Mouse (Mus musculus) spleen, adult 2 months (tissue): ENCODE measurements around the gene Fez1. TPM values are rescaled to one million over a fixed set of nuclear protein-coding genes. Genes with fewer than 3 reads are reported as not detected.

Source experiments
- DNase-seq, 2 experiments: peaks; one replicate each; pipeline versions ENCODE4 v3.0.0 to v3.0.0-alpha.2; 2012 to 2021; ENCODE audit warnings: low spot score in 2 of 2, low read depth in 1 of 2
- H3K27ac ChIP-seq: fragments of 200-500 bp; 2 replicates; pipeline ENCODE4 v1.5.1; 2012; ENCODE audit warnings: low read length, inconsistent platforms; ENCODE audit not compliant: insufficient read depth
- H3K27me3 ChIP-seq: fragments of 200-500 bp; 2 replicates; pipeline ENCODE4 v1.6.1; 2012; ENCODE audit warnings: mild to moderate bottlenecking, moderate library complexity, low read length, inconsistent platforms; ENCODE audit not compliant: control insufficient read depth, insufficient read depth
- H3K36me3 ChIP-seq: fragments of 200-500 bp; 2 replicates; pipeline ENCODE4 v1.6.1; 2012; ENCODE audit warnings: mild to moderate bottlenecking, low read length, inconsistent platforms; ENCODE audit not compliant: control insufficient read depth, insufficient read depth
- H3K4me1 ChIP-seq: fragments of 200-500 bp; 2 replicates; pipeline ENCODE4 v1.6.1; 2011; ENCODE audit warnings: inconsistent platforms; ENCODE audit not compliant: control insufficient read depth, insufficient read depth, insufficient read length
- H3K4me3 ChIP-seq: fragments of 200-500 bp; 2 replicates; pipeline ENCODE4 v1.5.1; 2011; ENCODE audit warnings: mild to moderate bottlenecking, inconsistent platforms; ENCODE audit not compliant: insufficient read depth, insufficient read length; ENCODE audit errors: extremely low read depth
- CTCF ChIP-seq: fragments of 200-500 bp; IDR thresholded peaks from 2 replicates; pipeline ENCODE4 v1.5.1; 2011; ENCODE audit warnings: mild to moderate bottlenecking, inconsistent platforms; ENCODE audit not compliant: insufficient read depth, insufficient read length, insufficient replicate concordance; ENCODE audit errors: extremely low read depth
- POLR2A ChIP-seq: fragments of 200-500 bp; IDR thresholded peaks from 2 replicates; pipeline ENCODE4 v1.6.1; 2011; ENCODE audit warnings: low read depth, low read length, inconsistent platforms
- WGBS: fragments of 180-500 bp; shearing (Covaris S2); methylation state at CpG from one replicate; pipeline ENCODE4 v1.1.7; 2018; 5-methylcytosine and 5-hydroxymethylcytosine counted together
- polyA plus RNA-seq: library from polyadenylated mRNA; depleted of rRNA; stranded (reverse); fragments of >200 nt; gene quantifications from 2 replicates; pipeline ENCODE4 v1.2.3, GENCODE M21; 2012; rRNA removed

The Fez1 gene
- polyA plus RNA-seq = 0.19 and 0.20 TPM in 2 replicates

GRCm38 (mm10) chr9:36821644-36822000, at the start of gene Fez1:
TSS of gene Fez1 (plus strand) at chr9:36821864.
- Histone ChIP-seq H3K4me3 (no peak within 1 kb of the TSS), H3K27ac (no peak within 1 kb of the TSS), H3K36me3 (no peaks in the 10 kb centered on the region), H3K4me1 (no peaks in the 10 kb centered on the region), H3K27me3 (no peaks in the 10 kb centered on the region)
- TF ChIP-seq CTCF (no peak), POLR2A (no peak)
- no peak for DNase-seq
- 15% methylated on average over 8 of the region's 8 CpGs for WGBS

- DNase-seq = no peak
- WGBS = 85% methylated on average over 2 of the region's 2 CpGs
- no peak for TF ChIP-seq CTCF
- no peak for TF ChIP-seq POLR2A
- no peak overlapping the region for H3K4me3 ChIP-seq
- H3K27me3 ChIP-seq = no peaks in the 10 kb centered on the region
- H3K36me3 ChIP-seq = peaks cover 30% of the 10 kb centered on the region
- H3K27ac ChIP-seq = no peak overlapping the region
- H3K4me1 ChIP-seq = no peaks in the 10 kb centered on the region
Observed at GRCm38 (mm10) chr9:36783921-36784320, 37.7 kb upstream of the Fez1 start.

- DNase-seq = no peak
- Histone ChIP-seq H3K27ac (no peak overlapping the region), H3K27me3 (peaks cover 1% of the 10 kb centered on the region; the same call in 1 of the 2 replicates), H3K4me3 (no peak overlapping the region), H3K36me3 (peaks cover 13% of the 10 kb centered on the region), H3K4me1 (no peaks in the 10 kb centered on the region)
- no peak for TF ChIP-seq CTCF
- no peak for TF ChIP-seq POLR2A
- 96% methylated on average over 3 of the region's 3 CpGs for WGBS
Observed at GRCm38 (mm10) chr9:36792191-36792590, 29.5 kb upstream of the Fez1 start.

GRCm38 (mm10) chr9:36794487-36794886, 27.2 kb upstream of the Fez1 start:
- Histone ChIP-seq H3K27me3 (peaks cover 1% of the 10 kb centered on the region; the same call in 1 of the 2 replicates), H3K27ac (no peak overlapping the region), H3K36me3 (peaks cover 4% of the 10 kb centered on the region), H3K4me1 (no peaks in the 10 kb centered on the region), H3K4me3 (no peak overlapping the region)
- no peak for DNase-seq
- TF ChIP-seq CTCF = no peak
- TF ChIP-seq POLR2A = no peak
- 91% methylated on average over 2 of the region's 2 CpGs for WGBS

GRCm38 (mm10) chr9:36795556-36795955, 26.1 kb upstream of the Fez1 start:
- TF ChIP-seq CTCF (no peak), POLR2A (no peak)
- Histone ChIP-seq H3K27ac (no peak overlapping the region), H3K4me1 (no peaks in the 10 kb centered on the region), H3K27me3 (peaks cover 3% of the 10 kb centered on the region; the same call in 1 of the 2 replicates), H3K36me3 (peaks cover 2% of the 10 kb centered on the region), H3K4me3 (no peak overlapping the region)
- 91% methylated on average over 1 of the region's 1 CpGs for WGBS
- DNase-seq = no peak

GRCm38 (mm10) chr9:36796224-36796623, 25.4 kb upstream of the Fez1 start:
- DNase-seq = no peak
- TF ChIP-seq POLR2A (no peak), CTCF (no peak)
- no peak overlapping the region for H3K27ac ChIP-seq
- WGBS = 30% methylated on average over 5 of the region's 5 CpGs
- H3K36me3 ChIP-seq = peaks cover under 1% of the 10 kb centered on the region; the same call in 1 of the 2 replicates
- peak overlapping the region; percentile 71 for H3K4me3 ChIP-seq
- peaks cover 3% of the 10 kb centered on the region; the same call in 1 of the 2 replicates for H3K27me3 ChIP-seq
- no peaks in the 10 kb centered on the region for H3K4me1 ChIP-seq

GRCm38 (mm10) chr9:36796781-36797555, 24.7 kb upstream of the Fez1 start, which contains the start of gene Ei24:
TSS of gene Ei24 (minus strand) at chr9:36797393.
- DNase-seq = peak; percentile 9 to 85
- peak within 1 kb of the TSS; percentile 71 for H3K4me3 ChIP-seq
- TF ChIP-seq POLR2A (peak; percentile 27; the same call in 1 of the 2 replicates), CTCF (no peak)
- H3K27me3 ChIP-seq = peaks cover 3% of the 10 kb centered on the region; the same call in 1 of the 2 replicates
- H3K27ac ChIP-seq = no peak within 1 kb of the TSS
- 1% methylated on average over 65 of the region's 66 CpGs for WGBS
- H3K4me1 ChIP-seq = no peaks in the 10 kb centered on the region
- no peaks in the 10 kb centered on the region for H3K36me3 ChIP-seq
